Mouse (Mus musculus) bone marrow macrophage, adult 2 months (primary cell): ENCODE results near the gene Tmem35b. TPM values are rescaled to one million over a fixed set of nuclear protein-coding genes. Genes with fewer than 3 reads are reported as not detected.
A peak's percentile ranks its signal among the peaks of the same experiment; 100 is the strongest.

Experiments used
- H3K27ac ChIP-seq: 2 replicates; pipeline ENCODE4 v1.5.1; 2012; ENCODE audit warnings: low read depth, low read length; ENCODE audit not compliant: insufficient read depth
- H3K4me1 ChIP-seq: 2 replicates; pipeline ENCODE4 v1.6.1; 2012; ENCODE audit warnings: low read length; ENCODE audit not compliant: control insufficient read depth, insufficient read depth
- H3K4me3 ChIP-seq: 2 replicates; pipeline ENCODE4 v1.5.1; 2012; ENCODE audit warnings: mild to moderate bottlenecking, low read length, moderate library complexity; ENCODE audit not compliant: insufficient read depth
- CTCF ChIP-seq: IDR thresholded peaks from 2 replicates; pipeline ENCODE4 v1.5.1; 2012; ENCODE audit warnings: low read depth, mild to moderate bottlenecking, low read length, moderate library complexity
- POLR2A ChIP-seq: IDR thresholded peaks from 2 replicates; pipeline ENCODE4 v1.6.1; 2012; ENCODE audit warnings: mild to moderate bottlenecking, low read depth, low read length, borderline replicate concordance
- polyA plus RNA-seq: library from polyadenylated mRNA; stranded (reverse); fragments of >200 nt; gene quantifications from 2 replicates; pipeline ENCODE4 v1.2.4, GENCODE M21; 2012; ENCODE audit not compliant: missing spikeins, insufficient read depth, insufficient read length

The Tmem35b gene
- polyA plus RNA-seq, 1 experiment: 24.9 TPM

GRCm38 (mm10) chr4:127167096-127167495 lies 43.6 kb downstream of the Tmem35b start:
- Histone ChIP-seq H3K4me3 (no peak overlapping the region), H3K4me1 (no peaks in the 10 kb centered on the region), H3K27ac (no peak overlapping the region)
- no peak for TF ChIP-seq CTCF
- no peak for TF ChIP-seq POLR2A

DNA sequence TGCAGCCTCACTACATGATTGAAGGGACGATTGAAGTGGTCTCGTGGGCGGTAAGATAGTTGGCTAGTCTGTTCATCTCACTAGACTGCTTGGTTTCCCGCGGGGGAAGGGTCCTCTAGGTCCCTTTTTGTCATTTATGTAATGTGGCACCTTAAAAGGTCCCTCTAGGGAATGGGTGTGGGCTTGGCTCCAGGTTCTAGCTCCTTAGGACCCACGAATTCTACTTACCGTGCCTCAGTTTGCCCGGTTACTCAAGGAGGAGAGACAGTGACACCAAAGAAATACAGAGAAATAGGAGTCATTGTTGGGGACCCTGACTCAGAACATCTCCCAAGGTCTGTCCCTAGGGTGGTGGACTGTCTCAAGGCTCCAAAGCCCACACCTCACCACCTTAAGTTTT lies 44.2 kb downstream of the Tmem35b start:
- no peak overlapping the region for H3K27ac ChIP-seq
- TF ChIP-seq POLR2A (no peak), CTCF (no peak)
- H3K4me3 ChIP-seq: no peak overlapping the region
- no peaks in the 10 kb centered on the region for H3K4me1 ChIP-seq

- Histone ChIP-seq H3K4me3 (peak overlapping the region; percentile 61), H3K4me1 (no peaks in the 10 kb centered on the region), H3K27ac (no peak overlapping the region)
- TF ChIP-seq CTCF: no peak
- no peak for TF ChIP-seq POLR2A
Observed at GRCm38 (mm10) chr4:127168211-127168913, 44.9 kb downstream of the Tmem35b start.

DNA sequence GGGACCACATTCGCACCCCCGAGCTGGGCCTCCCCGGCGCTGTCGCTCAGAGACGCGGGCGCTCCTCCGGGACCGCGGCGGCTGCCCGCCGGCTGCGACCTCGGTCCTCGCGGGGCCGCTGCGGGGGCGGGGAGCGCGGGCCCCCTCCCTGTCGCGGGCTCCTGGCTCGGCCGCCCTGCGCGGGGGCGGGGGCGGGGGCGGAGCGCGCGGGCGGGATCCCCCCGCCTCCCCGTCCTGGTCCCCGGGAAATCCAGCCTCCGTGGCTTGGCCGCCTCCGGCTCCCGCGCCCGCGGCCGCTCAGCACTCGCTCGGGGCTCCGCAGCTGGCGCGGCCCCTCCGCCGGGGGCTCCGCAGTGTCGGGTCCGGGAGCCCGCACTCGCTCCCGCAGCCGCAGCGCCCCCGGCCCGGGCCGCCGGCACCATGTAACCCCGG lies 45.4 kb downstream of the Tmem35b start, which contains the start of gene Dlgap3:
Dlgap3 (plus strand) TSS at position 291 of the 432 bp plus-strand sequence.
- Histone ChIP-seq H3K4me3 (peak within 1 kb of the TSS; percentile 61), H3K4me1 (no peaks in the 10 kb centered on the region), H3K27ac (no peak within 1 kb of the TSS)
- no peak for TF ChIP-seq POLR2A
- TF ChIP-seq CTCF: no peak

DNA sequence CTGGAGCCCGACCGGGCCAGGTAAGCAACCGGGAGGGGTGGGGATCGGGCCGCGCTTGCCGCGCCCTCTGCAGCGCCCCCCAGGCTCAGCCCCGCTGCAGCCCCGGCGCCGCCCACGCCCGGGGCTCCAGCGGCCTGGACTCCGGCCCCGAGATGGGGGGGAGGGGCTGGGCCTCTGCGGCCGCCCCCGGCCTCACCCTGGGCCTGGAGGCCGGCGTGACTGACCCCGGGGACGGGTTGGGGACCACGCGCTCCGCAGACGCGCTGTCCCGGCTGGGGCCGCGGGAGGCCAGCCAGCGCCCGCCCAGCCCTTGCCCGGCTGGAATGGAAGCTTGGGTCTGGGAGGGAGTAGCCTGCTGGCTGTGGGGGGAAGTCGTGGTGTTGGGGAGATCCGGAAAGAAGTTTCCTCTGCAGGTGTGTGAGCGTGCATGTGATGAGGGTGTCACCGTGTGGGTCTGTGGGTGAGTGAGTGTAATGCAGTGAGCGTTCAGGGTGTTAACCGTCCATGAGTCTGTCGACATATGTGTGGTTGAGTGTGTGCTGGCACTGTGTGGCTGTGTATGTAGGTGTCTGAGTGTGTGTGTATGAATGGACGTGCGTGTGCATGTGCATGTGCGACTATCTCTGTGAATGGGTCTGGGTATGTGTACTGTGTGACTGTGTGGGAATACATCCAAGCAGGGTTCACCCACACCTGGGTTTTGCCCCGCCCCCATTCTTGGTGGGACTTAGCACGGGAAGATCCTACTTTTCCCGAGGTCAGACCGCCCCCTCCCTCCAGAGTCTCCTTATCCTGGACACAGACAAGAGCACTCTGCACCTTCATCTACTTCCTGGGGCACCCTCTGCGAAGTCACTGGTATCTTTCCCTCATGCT lies 46.1 kb downstream of the Tmem35b start:
- H3K4me3 ChIP-seq: peak overlapping the region; percentile 61
- H3K4me1 ChIP-seq: no peaks in the 10 kb centered on the region
- TF ChIP-seq POLR2A (no peak), CTCF (no peak)
- H3K27ac ChIP-seq: no peak overlapping the region

GRCm38 (mm10) chr4:127170866-127171265 lies 47.4 kb downstream of the Tmem35b start:
- Histone ChIP-seq H3K27ac (no peak overlapping the region), H3K4me3 (no peak overlapping the region), H3K4me1 (no peaks in the 10 kb centered on the region)
- no peak for TF ChIP-seq POLR2A
- no peak for TF ChIP-seq CTCF

GRCm38 (mm10) chr4:127171341-127171905 lies 47.9 kb downstream of the Tmem35b start:
- no peaks in the 10 kb centered on the region for H3K4me1 ChIP-seq
- no peak overlapping the region for H3K27ac ChIP-seq
- TF ChIP-seq CTCF (no peak), POLR2A (no peak)
- H3K4me3 ChIP-seq: no peak overlapping the region

GRCm38 (mm10) chr4:127172119-127172518 lies 48.6 kb downstream of the Tmem35b start:
- no peak for TF ChIP-seq CTCF
- no peak for TF ChIP-seq POLR2A
- Histone ChIP-seq H3K4me3 (no peak overlapping the region), H3K27ac (no peak overlapping the region), H3K4me1 (no peaks in the 10 kb centered on the region)

- no peak overlapping the region for H3K27ac ChIP-seq
- H3K4me3 ChIP-seq: no peak overlapping the region
- TF ChIP-seq CTCF (no peak), POLR2A (no peak)
- H3K4me1 ChIP-seq: no peaks in the 10 kb centered on the region
Observed at GRCm38 (mm10) chr4:127172614-127173013, 49.1 kb downstream of the Tmem35b start.
